Mouse (Mus musculus) myocyte (in vitro differentiated cells): ENCODE data around the gene Slu7. TPM values are rescaled to one million over a fixed set of nuclear protein-coding genes. Genes with fewer than 3 reads are reported as not detected.

Experiments
- H3K27me3 ChIP-seq: one replicate; pipeline ENCODE4 v1.6.1; 2011; ENCODE audit not compliant: control insufficient read depth, insufficient read depth, insufficient read length
- H3K36me3 ChIP-seq: one replicate; pipeline ENCODE4 v1.6.1; 2011; ENCODE audit not compliant: control insufficient read depth, insufficient read depth
- H3K4me2 ChIP-seq: one replicate; pipeline ENCODE4 v1.6.1; 2011; ENCODE audit warnings: low read depth, control low read depth
- H3K4me3 ChIP-seq: one replicate; pipeline ENCODE4 v1.5.1; 2011; ENCODE audit warnings: mild to moderate bottlenecking, control low read depth, moderate library complexity
- H3K79me2 ChIP-seq: one replicate; pipeline ENCODE4 v1.6.1; 2011; ENCODE audit not compliant: control insufficient read depth, insufficient read depth
- H3ac ChIP-seq: one replicate; pipeline ENCODE4 v1.6.1; 2011; ENCODE audit not compliant: control insufficient read depth, insufficient read length
- CEBPB ChIP-seq: IDR thresholded peaks from 2 replicates; pipeline ENCODE4 v1.6.1; 2011; ENCODE audit warnings: mild to moderate bottlenecking, moderate library complexity; ENCODE audit not compliant: poor library complexity, insufficient read depth, severe bottlenecking
- E2F4 ChIP-seq: IDR thresholded peaks from one replicate; pipeline ENCODE4 v1.6.1; 2011; ENCODE audit warnings: mild to moderate bottlenecking, control low read depth, moderate library complexity; ENCODE audit not compliant: insufficient read depth
- MAX ChIP-seq: IDR thresholded peaks from one replicate; pipeline ENCODE4 v1.6.1; 2011; ENCODE audit warnings: low read depth, mild to moderate bottlenecking, control low read depth
- MYOD1 ChIP-seq, 3 experiments: IDR thresholded peaks; one replicate each; pipeline ENCODE4 v1.6.1; 2011; ENCODE audit warnings: control low read depth in 2 of 3, low read depth in 2 of 3, mild to moderate bottlenecking in 2 of 3, moderate library complexity in 1 of 3; ENCODE audit not compliant: insufficient read length in 2 of 3, control insufficient read depth in 1 of 3
- MYOG ChIP-seq, 3 experiments: IDR thresholded peaks; one replicate each; pipeline ENCODE4 v1.6.1; 2011; ENCODE audit warnings: control low read depth in 2 of 3, low read depth in 2 of 3, mild to moderate bottlenecking in 2 of 3; ENCODE audit not compliant: insufficient read length in 2 of 3, control insufficient read depth in 1 of 3, insufficient read depth in 1 of 3
- POLR2A ChIP-seq: IDR thresholded peaks from one replicate; pipeline ENCODE4 v1.6.1; 2011; ENCODE audit warnings: low read depth, mild to moderate bottlenecking, control low read depth, moderate library complexity; ENCODE audit not compliant: insufficient read length
- POLR2AphosphoS2 ChIP-seq: IDR thresholded peaks from one replicate; pipeline ENCODE4 v1.6.1; 2011; ENCODE audit warnings: low read depth, control low read depth; ENCODE audit not compliant: insufficient read length
- REST ChIP-seq: IDR thresholded peaks from one replicate; pipeline ENCODE4 v1.6.1; 2011; ENCODE audit warnings: mild to moderate bottlenecking, control low read depth, moderate library complexity; ENCODE audit not compliant: insufficient read depth, insufficient read length
- SRF ChIP-seq: IDR thresholded peaks from one replicate; pipeline ENCODE4 v1.6.1; 2011; ENCODE audit warnings: low read depth; ENCODE audit not compliant: control insufficient read depth, insufficient read length
- TCF12 ChIP-seq: IDR thresholded peaks from one replicate; pipeline ENCODE4 v1.6.1; 2011; ENCODE audit warnings: mild to moderate bottlenecking, control low read depth; ENCODE audit not compliant: poor library complexity, insufficient read depth, severe bottlenecking
- TCF3 ChIP-seq: IDR thresholded peaks from one replicate; pipeline ENCODE4 v1.6.1; 2011; ENCODE audit warnings: low read depth, control low read depth; ENCODE audit not compliant: insufficient read length
- USF1 ChIP-seq: IDR thresholded peaks from one replicate; pipeline ENCODE4 v1.6.1; 2011; ENCODE audit warnings: low read depth, mild to moderate bottlenecking, control low read depth, moderate library complexity
- polyA plus RNA-seq: library from polyadenylated mRNA; unstranded; fragments of >200 nt; fragmentation: generic; extraction: Trizol; gene quantifications from one replicate; pipeline ENCODE4 v1.2.1, GENCODE M21; 2012; ENCODE audit warnings: missing spikeins

Slu7 gene
- polyA plus RNA-seq, 1 experiment: 22.0 TPM

GRCm38 (mm10) chr11:43481672-43482522, 48.4 kb downstream of the Slu7 start:
- Histone ChIP-seq H3K4me3 (no peak overlapping the region), H3K27me3 (peaks cover 15% of the 10 kb centered on the region), H3K4me2 (no peak overlapping the region), H3ac (no peak overlapping the region), H3K36me3 (no peaks in the 10 kb centered on the region), H3K79me2 (no peaks in the 10 kb centered on the region)
- TF ChIP-seq CEBPB: no peak
- no peak for TF ChIP-seq MYOD1 (IDR thresholded peaks at IDR 0.05; ENCODE audit: control insufficient read depth in 1 of 3, insufficient read length in 2 of 3, low read depth in 2 of 3)
- TF ChIP-seq MYOG (IDR thresholded peaks at IDR 0.05; ENCODE audit: control insufficient read depth in 1 of 3, insufficient read depth in 1 of 3, insufficient read length in 2 of 3, low read depth in 2 of 3): no peak
- TF ChIP-seq MAX: no peak
- no peak for TF ChIP-seq POLR2AphosphoS2
- no peak for TF ChIP-seq E2F4
- no peak for TF ChIP-seq POLR2A
- TF ChIP-seq TCF3: no peak
- no peak for TF ChIP-seq USF1

DNA sequence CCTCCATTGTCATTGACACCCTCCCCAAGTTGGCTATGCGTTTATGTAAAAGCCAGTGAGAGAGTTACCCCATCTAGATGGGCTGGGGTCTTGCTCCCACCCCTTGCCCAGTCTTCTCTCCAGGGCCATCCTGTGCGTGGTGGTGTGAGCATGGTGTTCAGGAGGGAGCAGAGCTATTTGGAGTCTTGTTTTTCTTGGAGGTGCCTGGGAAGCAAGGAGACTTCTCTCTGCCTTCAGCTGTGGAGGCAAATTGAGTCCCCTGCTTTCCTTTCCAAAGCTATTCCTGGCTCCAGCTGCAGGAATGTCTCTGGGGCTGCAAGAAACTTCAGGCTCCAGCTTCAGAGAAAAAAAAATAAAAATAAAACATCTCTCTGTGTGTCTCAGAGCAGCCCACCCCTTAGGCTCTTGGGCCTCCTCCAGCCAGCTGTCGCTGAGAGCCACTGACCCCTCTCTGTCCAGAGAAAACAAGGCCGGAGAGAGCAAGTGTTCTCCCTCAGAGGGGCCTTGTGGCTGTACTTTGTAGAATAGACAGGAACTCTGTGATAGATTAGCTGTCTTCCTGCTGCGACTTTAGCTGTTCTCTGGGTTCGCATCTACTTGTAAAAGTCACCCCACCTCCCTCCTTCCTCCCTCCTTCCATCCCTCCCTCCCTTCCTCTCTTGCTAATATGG, 49.7 kb downstream of the Slu7 start:
- Histone ChIP-seq H3K79me2 (no peaks in the 10 kb centered on the region), H3K4me3 (no peak overlapping the region), H3K27me3 (peaks cover 15% of the 10 kb centered on the region), H3ac (no peak overlapping the region), H3K36me3 (no peaks in the 10 kb centered on the region), H3K4me2 (no peak overlapping the region)
- TF ChIP-seq MYOD1 (IDR thresholded peaks at IDR 0.05; ENCODE audit: control insufficient read depth in 1 of 3, insufficient read length in 2 of 3, low read depth in 2 of 3): no peak

GRCm38 (mm10) chr11:43484057-43484456, 50.5 kb downstream of the Slu7 start:
- H3ac ChIP-seq: no peak overlapping the region
- H3K27me3 ChIP-seq: peaks cover 15% of the 10 kb centered on the region
- no peak overlapping the region for H3K4me2 ChIP-seq
- TF ChIP-seq POLR2AphosphoS2: no peak
- TF ChIP-seq MYOD1 (IDR thresholded peaks at IDR 0.05; ENCODE audit: control insufficient read depth in 1 of 3, insufficient read length in 2 of 3, low read depth in 2 of 3): no peak
- TF ChIP-seq USF1: no peak
- no peak for TF ChIP-seq MYOG (IDR thresholded peaks at IDR 0.05; ENCODE audit: control insufficient read depth in 1 of 3, insufficient read depth in 1 of 3, insufficient read length in 2 of 3, low read depth in 2 of 3)
- no peak for TF ChIP-seq SRF
- no peak for TF ChIP-seq REST
- no peaks in the 10 kb centered on the region for H3K79me2 ChIP-seq
- H3K36me3 ChIP-seq: no peaks in the 10 kb centered on the region
- no peak overlapping the region for H3K4me3 ChIP-seq

GRCm38 (mm10) chr11:43484652-43485051, 51.1 kb downstream of the Slu7 start:
- Histone ChIP-seq H3K4me2 (peak overlapping the region; percentile 21), H3K36me3 (no peaks in the 10 kb centered on the region), H3ac (no peak overlapping the region), H3K79me2 (no peaks in the 10 kb centered on the region), H3K4me3 (no peak overlapping the region), H3K27me3 (peaks cover 15% of the 10 kb centered on the region)
- no peak for TF ChIP-seq MAX
- no peak for TF ChIP-seq MYOG (IDR thresholded peaks at IDR 0.05; ENCODE audit: control insufficient read depth in 1 of 3, insufficient read depth in 1 of 3, insufficient read length in 2 of 3, low read depth in 2 of 3)
- no peak for TF ChIP-seq TCF3
- TF ChIP-seq REST: no peak
- TF ChIP-seq POLR2AphosphoS2: no peak
- TF ChIP-seq E2F4: no peak
- TF ChIP-seq MYOD1 (IDR thresholded peaks at IDR 0.05; ENCODE audit: control insufficient read depth in 1 of 3, insufficient read length in 2 of 3, low read depth in 2 of 3): no peak
- no peak for TF ChIP-seq USF1
- TF ChIP-seq POLR2A: no peak
- no peak for TF ChIP-seq SRF
- no peak for TF ChIP-seq CEBPB

- Histone ChIP-seq H3K79me2 (no peaks in the 10 kb centered on the region), H3K4me2 (no peak overlapping the region), H3K27me3 (peaks cover 17% of the 10 kb centered on the region), H3ac (no peak overlapping the region), H3K4me3 (no peak overlapping the region), H3K36me3 (no peaks in the 10 kb centered on the region)
- TF ChIP-seq POLR2A: no peak
- TF ChIP-seq REST: no peak
- no peak for TF ChIP-seq POLR2AphosphoS2
- no peak for TF ChIP-seq USF1
- no peak for TF ChIP-seq CEBPB
- no peak for TF ChIP-seq TCF12
- TF ChIP-seq MAX: no peak
- no peak for TF ChIP-seq E2F4
- TF ChIP-seq MYOD1 (IDR thresholded peaks at IDR 0.05; ENCODE audit: control insufficient read depth in 1 of 3, insufficient read length in 2 of 3, low read depth in 2 of 3): no peak
- TF ChIP-seq TCF3: no peak
These were observed 52.3 kb downstream of the Slu7 start for GRCm38 (mm10) chr11:43485855-43486254.
